Mouse (Mus musculus) myocyte (in vitro differentiated cells): ENCODE data around the gene Slc25a21. TPM values are rescaled to one million over a fixed set of nuclear protein-coding genes. Genes with fewer than 3 reads are reported as not detected.

Source experiments
- H3K27me3 ChIP-seq: one replicate; pipeline ENCODE4 v1.6.1; 2011; ENCODE audit not compliant: control insufficient read depth, insufficient read depth, insufficient read length
- H3K36me3 ChIP-seq: one replicate; pipeline ENCODE4 v1.6.1; 2011; ENCODE audit not compliant: control insufficient read depth, insufficient read depth
- H3K4me2 ChIP-seq: one replicate; pipeline ENCODE4 v1.6.1; 2011; ENCODE audit warnings: low read depth, control low read depth
- H3K4me3 ChIP-seq: one replicate; pipeline ENCODE4 v1.5.1; 2011; ENCODE audit warnings: mild to moderate bottlenecking, control low read depth, moderate library complexity
- H3K79me2 ChIP-seq: one replicate; pipeline ENCODE4 v1.6.1; 2011; ENCODE audit not compliant: control insufficient read depth, insufficient read depth
- H3ac ChIP-seq: one replicate; pipeline ENCODE4 v1.6.1; 2011; ENCODE audit not compliant: control insufficient read depth, insufficient read length
- CEBPB ChIP-seq: IDR thresholded peaks from 2 replicates; pipeline ENCODE4 v1.6.1; 2011; ENCODE audit warnings: mild to moderate bottlenecking, moderate library complexity; ENCODE audit not compliant: poor library complexity, insufficient read depth, severe bottlenecking
- E2F4 ChIP-seq: IDR thresholded peaks from one replicate; pipeline ENCODE4 v1.6.1; 2011; ENCODE audit warnings: mild to moderate bottlenecking, control low read depth, moderate library complexity; ENCODE audit not compliant: insufficient read depth
- MAX ChIP-seq: IDR thresholded peaks from one replicate; pipeline ENCODE4 v1.6.1; 2011; ENCODE audit warnings: low read depth, mild to moderate bottlenecking, control low read depth
- MYOD1 ChIP-seq, 3 experiments: IDR thresholded peaks; one replicate each; pipeline ENCODE4 v1.6.1; 2011; ENCODE audit warnings: control low read depth in 2 of 3, low read depth in 2 of 3, mild to moderate bottlenecking in 2 of 3, moderate library complexity in 1 of 3; ENCODE audit not compliant: insufficient read length in 2 of 3, control insufficient read depth in 1 of 3
- MYOG ChIP-seq, 3 experiments: IDR thresholded peaks; one replicate each; pipeline ENCODE4 v1.6.1; 2011; ENCODE audit warnings: control low read depth in 2 of 3, low read depth in 2 of 3, mild to moderate bottlenecking in 2 of 3; ENCODE audit not compliant: insufficient read length in 2 of 3, control insufficient read depth in 1 of 3, insufficient read depth in 1 of 3
- POLR2A ChIP-seq: IDR thresholded peaks from one replicate; pipeline ENCODE4 v1.6.1; 2011; ENCODE audit warnings: low read depth, mild to moderate bottlenecking, control low read depth, moderate library complexity; ENCODE audit not compliant: insufficient read length
- POLR2AphosphoS2 ChIP-seq: IDR thresholded peaks from one replicate; pipeline ENCODE4 v1.6.1; 2011; ENCODE audit warnings: low read depth, control low read depth; ENCODE audit not compliant: insufficient read length
- REST ChIP-seq: IDR thresholded peaks from one replicate; pipeline ENCODE4 v1.6.1; 2011; ENCODE audit warnings: mild to moderate bottlenecking, control low read depth, moderate library complexity; ENCODE audit not compliant: insufficient read depth, insufficient read length
- SRF ChIP-seq: IDR thresholded peaks from one replicate; pipeline ENCODE4 v1.6.1; 2011; ENCODE audit warnings: low read depth; ENCODE audit not compliant: control insufficient read depth, insufficient read length
- TCF12 ChIP-seq: IDR thresholded peaks from one replicate; pipeline ENCODE4 v1.6.1; 2011; ENCODE audit warnings: mild to moderate bottlenecking, control low read depth; ENCODE audit not compliant: poor library complexity, insufficient read depth, severe bottlenecking
- TCF3 ChIP-seq: IDR thresholded peaks from one replicate; pipeline ENCODE4 v1.6.1; 2011; ENCODE audit warnings: low read depth, control low read depth; ENCODE audit not compliant: insufficient read length
- USF1 ChIP-seq: IDR thresholded peaks from one replicate; pipeline ENCODE4 v1.6.1; 2011; ENCODE audit warnings: low read depth, mild to moderate bottlenecking, control low read depth, moderate library complexity
- polyA plus RNA-seq: library from polyadenylated mRNA; unstranded; fragments of >200 nt; fragmentation: generic; extraction: Trizol; gene quantifications from one replicate; pipeline ENCODE4 v1.2.1, GENCODE M21; 2012; ENCODE audit warnings: missing spikeins

Gene Slc25a21
- polyA plus RNA-seq, 1 experiment: not detected

GRCm38 (mm10) chr12:56781196-56781595, 416.1 kb downstream of the Slc25a21 start:
- no peak overlapping the region for H3K4me2 ChIP-seq
- H3K27me3 ChIP-seq: no peaks in the 10 kb centered on the region
- no peaks in the 10 kb centered on the region for H3K79me2 ChIP-seq
- no peak overlapping the region for H3ac ChIP-seq
- no peak overlapping the region for H3K4me3 ChIP-seq
- no peaks in the 10 kb centered on the region for H3K36me3 ChIP-seq
- no peak for TF ChIP-seq REST
- TF ChIP-seq E2F4: no peak
- TF ChIP-seq TCF3: no peak
- TF ChIP-seq MYOD1 (IDR thresholded peaks at IDR 0.05; ENCODE audit: control insufficient read depth in 1 of 3, insufficient read length in 2 of 3, low read depth in 2 of 3): no peak
- TF ChIP-seq POLR2AphosphoS2: no peak
- no peak for TF ChIP-seq MYOG (IDR thresholded peaks at IDR 0.05; ENCODE audit: control insufficient read depth in 1 of 3, insufficient read depth in 1 of 3, insufficient read length in 2 of 3, low read depth in 2 of 3)
- no peak for TF ChIP-seq USF1
- TF ChIP-seq MAX: no peak
- no peak for TF ChIP-seq TCF12
- TF ChIP-seq POLR2A: no peak
- no peak for TF ChIP-seq SRF
- no peak for TF ChIP-seq CEBPB

- H3K27me3 ChIP-seq: no peaks in the 10 kb centered on the region
- TF ChIP-seq MYOD1 (IDR thresholded peaks at IDR 0.05; ENCODE audit: control insufficient read depth in 1 of 3, insufficient read length in 2 of 3, low read depth in 2 of 3) (no peak), REST (no peak), USF1 (no peak), POLR2AphosphoS2 (no peak), TCF12 (no peak), TCF3 (no peak), POLR2A (no peak), MAX (no peak), MYOG (IDR thresholded peaks at IDR 0.05; ENCODE audit: control insufficient read depth in 1 of 3, insufficient read depth in 1 of 3, insufficient read length in 2 of 3, low read depth in 2 of 3) (no peak), SRF (no peak), CEBPB (no peak), E2F4 (no peak)
- H3K36me3 ChIP-seq: no peaks in the 10 kb centered on the region
- no peaks in the 10 kb centered on the region for H3K79me2 ChIP-seq
- H3ac ChIP-seq: no peak overlapping the region
- no peak overlapping the region for H3K4me3 ChIP-seq
- peak overlapping the region; percentile 8 for H3K4me2 ChIP-seq
Measured at GRCm38 (mm10) chr12:56779621-56780020, 417.7 kb downstream of the Slc25a21 start.

GRCm38 (mm10) chr12:56773941-56774340, 423.3 kb downstream of the Slc25a21 start:
- Histone ChIP-seq H3K36me3 (no peaks in the 10 kb centered on the region), H3K27me3 (no peaks in the 10 kb centered on the region), H3K4me3 (no peak overlapping the region), H3ac (no peak overlapping the region), H3K79me2 (no peaks in the 10 kb centered on the region), H3K4me2 (no peak overlapping the region)
- no peak for TF ChIP-seq MYOG (IDR thresholded peaks at IDR 0.05; ENCODE audit: control insufficient read depth in 1 of 3, insufficient read depth in 1 of 3, insufficient read length in 2 of 3, low read depth in 2 of 3)
- TF ChIP-seq POLR2AphosphoS2: no peak

- Histone ChIP-seq H3K4me2 (no peak overlapping the region), H3K36me3 (no peaks in the 10 kb centered on the region), H3K27me3 (no peaks in the 10 kb centered on the region), H3K4me3 (no peak overlapping the region), H3K79me2 (no peaks in the 10 kb centered on the region), H3ac (no peak overlapping the region)
- TF ChIP-seq E2F4: no peak
- TF ChIP-seq POLR2A: no peak
- no peak for TF ChIP-seq SRF
- no peak for TF ChIP-seq TCF3
- no peak for TF ChIP-seq REST
- TF ChIP-seq POLR2AphosphoS2: no peak
- TF ChIP-seq CEBPB: no peak
- TF ChIP-seq MYOD1 (IDR thresholded peaks at IDR 0.05; ENCODE audit: control insufficient read depth in 1 of 3, insufficient read length in 2 of 3, low read depth in 2 of 3): no peak
- TF ChIP-seq MYOG (IDR thresholded peaks at IDR 0.05; ENCODE audit: control insufficient read depth in 1 of 3, insufficient read depth in 1 of 3, insufficient read length in 2 of 3, low read depth in 2 of 3): no peak
- TF ChIP-seq USF1: no peak
- no peak for TF ChIP-seq TCF12
- TF ChIP-seq MAX: no peak
Measured at GRCm38 (mm10) chr12:56769421-56769820, 427.9 kb downstream of the Slc25a21 start.

- H3K79me2 ChIP-seq: no peaks in the 10 kb centered on the region
Measured at GRCm38 (mm10) chr12:56767474-56767873, 429.8 kb downstream of the Slc25a21 start.

More at GRCm38 (mm10) chr12:56767474-56767873, 429.8 kb downstream of the Slc25a21 start:
- Histone ChIP-seq H3K36me3 (no peaks in the 10 kb centered on the region), H3K4me3 (no peak overlapping the region), H3ac (no peak overlapping the region), H3K27me3 (no peaks in the 10 kb centered on the region), H3K4me2 (no peak overlapping the region)
- no peak for TF ChIP-seq USF1
- TF ChIP-seq CEBPB: no peak
- TF ChIP-seq E2F4: no peak
- TF ChIP-seq POLR2A: no peak
